Comparison of ENCODE assay signal across 11 mouse cellular contexts in genomic region chr5:148819423-148819822, GRCm38 (mm10).
DNase-seq lines count a peak whose midpoint lies in the region; ATAC-seq and TF ChIP-seq lines count a peak whose summit lies in the region.
"Had no signal": no experiment of that assay in that cellular context is flagged by ENCODE, and none has a peak within 500 bp of the region (broad histone marks: within the 10 kb centered on the region; RNA-seq: fewer than 3 reads in every experiment).

No protein-coding gene starts in this region.

- no peak for TF ChIP-seq POLR2A in liver, adult 2 months (IDR thresholded peaks at IDR 0.05; ENCODE audit: extremely low read depth, insufficient read depth, low read length)

- TF ChIP-seq CTCF in liver, adult 2 months (IDR thresholded peaks at IDR 0.05; ENCODE audit: low read depth, low read length): no peak

- H3K9me3 ChIP-seq in lung, embryonic 16.5 days (ENCODE audit: control insufficient read depth, low read length): no peaks in the 10 kb centered on the region
- H3K9me3 ChIP-seq in stomach, embryonic 16.5 days (replicated peaks; ENCODE audit: control insufficient read depth, low read length): no peaks in the 10 kb centered on the region

- no peak overlapping the region for H3K9ac ChIP-seq in lung, embryonic 16.5 days (ENCODE audit: low read length)
- no peak overlapping the region for H3K9ac ChIP-seq in liver, adult 2 months (ENCODE audit: low read depth, low read length)
- no peak overlapping the region for H3K9ac ChIP-seq in stomach, embryonic 16.5 days (ENCODE audit: low read length)

- no peaks in the 10 kb centered on the region; the same call in 1 of the 2 replicates for H3K27me3 ChIP-seq in lung, embryonic 16.5 days (ENCODE audit: control insufficient read depth, insufficient read depth, low read depth, low read length)
- H3K27me3 ChIP-seq in liver, adult 2 months (ENCODE audit: control insufficient read depth, insufficient read depth, low read length): no peaks in the 10 kb centered on the region
- no peaks in the 10 kb centered on the region for H3K27me3 ChIP-seq in stomach, embryonic 16.5 days (ENCODE audit: control insufficient read depth, insufficient read depth, low read length)

- H3K4me1 ChIP-seq in lung, embryonic 16.5 days (replicated peaks; ENCODE audit: control insufficient read depth, insufficient read depth, low read length): peaks cover 3% of the 10 kb centered on the region; the same call in 1 of the 2 replicates
- peaks cover 3% of the 10 kb centered on the region; the same call in 1 of the 2 replicates for H3K4me1 ChIP-seq in liver, adult 2 months (ENCODE audit: control insufficient read depth, insufficient read depth, low read length)
- peaks cover 7% of the 10 kb centered on the region; the same call in 1 of the 2 replicates for H3K4me1 ChIP-seq in stomach, embryonic 16.5 days (ENCODE audit: control insufficient read depth, insufficient read depth, low read length)

- ATAC-seq in lung, embryonic 16.5 days (ENCODE audit: low read depth): peak; percentile 26; the same call in 1 of the 2 replicates
- peak; percentile 61; the same call in 1 of the 2 replicates for ATAC-seq in erythroid progenitor cell, adult 5-6 weeks (replicated peaks; ENCODE audit: low FRiP score, poor library complexity, severe bottlenecking)
- peak; percentile 54; the same call in 1 of the 2 replicates for ATAC-seq in stomach, embryonic 16.5 days (ENCODE audit: insufficient read depth, low FRiP score)

- no peak for DNase-seq in lung, postnatal 25 days (ENCODE audit: low spot score)
- peak; percentile 30 for DNase-seq in liver, adult 2 months (ENCODE audit: extremely low read depth, low read depth, low spot score)
- no peak for DNase-seq in cerebellum, postnatal 25 days
- no peak for DNase-seq in c-Kit-positive CD71-positive TER-119-positive erythroid progenitor cells, embryonic 14.5 days (ENCODE audit: low spot score)
- no peak for DNase-seq in Muller cell, postnatal 12 days (ENCODE audit: inconsistent ontology term)
- DNase-seq: cerebellum, adult 11 months; heart, postnatal 10 days had no signal

- 25% methylated on average over 6 of the region's 6 CpGs for WGBS in lung, embryonic 16.5 days
- 24% methylated on average over 6 of the region's 6 CpGs for WGBS in liver, adult 2 months
- WGBS in stomach, embryonic 16.5 days: 29% methylated on average over 6 of the region's 6 CpGs

- H3K4me2 ChIP-seq in lung, embryonic 16.5 days (ENCODE audit: low read depth, low read length): no peak overlapping the region
- H3K4me2 ChIP-seq in stomach, embryonic 16.5 days (ENCODE audit: low read depth, low read length): no peak overlapping the region

- H3K27ac ChIP-seq in lung, embryonic 16.5 days (ENCODE audit: low read length): no peak overlapping the region
- H3K27ac ChIP-seq in liver, adult 2 months (replicated peaks; ENCODE audit: insufficient read depth, low read depth, low read length): no peak overlapping the region
- no peak overlapping the region for H3K27ac ChIP-seq in stomach, embryonic 16.5 days (ENCODE audit: low read length)

- H3K4me3 ChIP-seq in lung, embryonic 16.5 days (ENCODE audit: low read length): no peak overlapping the region
- no peak overlapping the region for H3K4me3 ChIP-seq in liver, adult 2 months (ENCODE audit: insufficient read depth, low read depth, low read length)
- H3K4me3 ChIP-seq in stomach, embryonic 16.5 days (replicated peaks; ENCODE audit: low read length): no peak overlapping the region

- H3K79me2 ChIP-seq in liver, adult 2 months (ENCODE audit: control insufficient read depth, insufficient read depth, low read length): no peaks in the 10 kb centered on the region

- no peaks in the 10 kb centered on the region for H3K36me3 ChIP-seq in lung, embryonic 16.5 days (ENCODE audit: control insufficient read depth, insufficient read depth, low read length)
- no peaks in the 10 kb centered on the region for H3K36me3 ChIP-seq in liver, adult 2 months (ENCODE audit: control insufficient read depth, insufficient read depth, low read length)
- H3K36me3 ChIP-seq in stomach, embryonic 16.5 days (ENCODE audit: control insufficient read depth, insufficient read depth, low read length): no peaks in the 10 kb centered on the region
- H3K36me3 ChIP-seq: G1E had no signal
